Mouse (Mus musculus): ENCODE data around the gene Gm45213.
A peak's percentile ranks its signal among the peaks of the same experiment; 100 is the strongest.
"Not testable (repeated sequence)": the region's sequence is repeated elsewhere in the genome, so short reads cannot be mapped to it uniquely, and the experiment has no call there.

Gene Gm45213

GRCm38 (mm10) chr7:66048446-66049230, 5.2 kb downstream of the Gm45213 start:
- DNase-seq (ENCODE audit: low read depth, low spot score): no peak

GRCm38 (mm10) chr7:66053946-66054483, 10.6 kb downstream of the Gm45213 start:
- DNase-seq (ENCODE audit: low read depth, low spot score): no peak

- not testable (repeated sequence) for DNase-seq (ENCODE audit: low read depth, low spot score)
These were observed 12.0 kb downstream of the Gm45213 start for GRCm38 (mm10) chr7:66055356-66055755.

- DNase-seq (ENCODE audit: low read depth, low spot score): no peak
These were observed 15.3 kb downstream of the Gm45213 start, which contains the start of gene Snrpa1 for GRCm38 (mm10) chr7:66058703-66059102. Snrpa1 (plus strand) TSS chr7:66059003.

- peak; percentile 68 for DNase-seq (ENCODE audit: low read depth, low spot score)
These were observed 16.9 kb downstream of the Gm45213 start for GRCm38 (mm10) chr7:66060066-66060956.

GRCm38 (mm10) chr7:66061057-66061456, 17.7 kb downstream of the Gm45213 start:
- DNase-seq (ENCODE audit: low read depth, low spot score): no peak

- no peak for DNase-seq (ENCODE audit: low read depth, low spot score)
These were observed 33.0 kb downstream of the Gm45213 start for GRCm38 (mm10) chr7:66076411-66076810.

GRCm38 (mm10) chr7:66079364-66080230, 36.2 kb downstream of the Gm45213 start, which contains the start of gene Selenos:
Selenos (plus strand) TSS chr7:66079649.
- DNase-seq (ENCODE audit: low read depth, low spot score): peak; percentile 96

GRCm38 (mm10) chr7:66080231-66080613, 36.8 kb downstream of the Gm45213 start:
- DNase-seq (ENCODE audit: low read depth, low spot score): no peak

- DNase-seq (ENCODE audit: low read depth, low spot score): no peak
These were observed 40.4 kb downstream of the Gm45213 start for GRCm38 (mm10) chr7:66083757-66084156.

- peak; percentile 63 for DNase-seq (ENCODE audit: low read depth, low spot score)
These were observed 41.1 kb downstream of the Gm45213 start for GRCm38 (mm10) chr7:66084546-66084945.

- DNase-seq (ENCODE audit: low read depth, low spot score): no peak
These were observed 44.2 kb downstream of the Gm45213 start for GRCm38 (mm10) chr7:66087652-66088051.

- DNase-seq (ENCODE audit: low read depth, low spot score): no peak
These were observed 44.7 kb downstream of the Gm45213 start for GRCm38 (mm10) chr7:66088077-66088476.

- DNase-seq (ENCODE audit: low read depth, low spot score): no peak
These were observed 47.3 kb downstream of the Gm45213 start for GRCm38 (mm10) chr7:66090676-66091190.

- no peak for DNase-seq (ENCODE audit: low read depth, low spot score)
These were observed 48.2 kb downstream of the Gm45213 start for GRCm38 (mm10) chr7:66091553-66091952.

GRCm38 (mm10) chr7:66092656-66093055, 49.3 kb downstream of the Gm45213 start:
- no peak for DNase-seq (ENCODE audit: low read depth, low spot score)

- DNase-seq (ENCODE audit: low read depth, low spot score): peak; percentile 50
These were observed 50.7 kb downstream of the Gm45213 start for GRCm38 (mm10) chr7:66094141-66094540.

GRCm38 (mm10) chr7:66098803-66099202, 55.4 kb downstream of the Gm45213 start:
- DNase-seq (ENCODE audit: low read depth, low spot score): no peak

GRCm38 (mm10) chr7:66101866-66102265, 58.5 kb downstream of the Gm45213 start:
- peak; percentile 42 for DNase-seq (ENCODE audit: low read depth, low spot score)

- DNase-seq (ENCODE audit: low read depth, low spot score): no peak
These were observed 61.1 kb downstream of the Gm45213 start for GRCm38 (mm10) chr7:66104531-66104930.

- DNase-seq (ENCODE audit: low read depth, low spot score): no peak
These were observed 62.4 kb downstream of the Gm45213 start for GRCm38 (mm10) chr7:66105771-66106170.
